Mouse (Mus musculus) ovary, adult 2 months (tissue): ENCODE measurements around the gene Vmn1r179. TPM values are rescaled to one million over a fixed set of nuclear protein-coding genes. Genes with fewer than 3 reads are reported as not detected.

ENCODE experiments used
- polyA plus RNA-seq: library from polyadenylated mRNA; depleted of rRNA; stranded (reverse); fragments of >200 nt; gene quantifications from 2 replicates; pipeline ENCODE4 v1.2.3, GENCODE M21; 2012; rRNA removed

Gene Vmn1r179
- not detected in 2 replicates for polyA plus RNA-seq

DNA sequence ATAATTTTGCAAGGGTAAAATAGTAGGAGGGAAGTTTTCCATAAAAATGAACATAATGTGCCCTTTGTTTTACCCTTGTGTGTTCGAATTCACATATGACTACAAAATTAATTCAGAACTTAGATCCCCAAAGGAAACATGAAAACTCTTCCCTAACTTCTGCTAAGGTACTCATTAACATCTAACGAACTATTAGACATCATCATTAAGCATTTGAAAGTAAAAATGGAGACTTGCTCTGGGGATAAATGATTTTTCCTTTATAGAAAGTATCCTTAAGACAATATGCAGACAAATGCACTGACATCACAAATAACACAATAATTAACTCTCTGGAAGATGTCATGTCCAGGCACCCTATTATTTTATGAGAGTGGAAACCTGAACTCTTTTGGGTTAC is at the start of gene Vmn1r179:
Vmn1r179 (plus strand) TSS at position 301 of the 400 bp plus-strand sequence.

DNA sequence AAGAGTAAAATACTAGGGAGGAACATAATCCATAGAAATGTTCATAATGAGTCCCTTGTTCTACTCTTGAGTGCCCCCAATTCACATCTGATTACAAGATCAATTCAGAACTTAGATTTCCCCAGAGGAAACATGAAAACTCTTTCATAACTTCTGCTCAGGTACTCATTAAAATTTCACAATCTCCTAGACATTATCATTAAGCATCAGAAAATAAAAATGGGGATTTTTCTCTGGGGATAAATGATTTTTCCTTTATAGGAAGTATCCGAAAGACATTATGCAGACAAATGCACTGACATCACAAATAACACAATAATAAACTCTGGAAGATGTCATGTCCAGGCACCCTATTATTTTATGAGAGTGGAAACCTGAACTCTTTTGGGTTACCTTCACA is 35.1 kb upstream of the Vmn1r179 start, which contains the start of gene Vmn1r178:
Vmn1r178 (plus strand) TSS at position 301 of the 400 bp plus-strand sequence.

DNA sequence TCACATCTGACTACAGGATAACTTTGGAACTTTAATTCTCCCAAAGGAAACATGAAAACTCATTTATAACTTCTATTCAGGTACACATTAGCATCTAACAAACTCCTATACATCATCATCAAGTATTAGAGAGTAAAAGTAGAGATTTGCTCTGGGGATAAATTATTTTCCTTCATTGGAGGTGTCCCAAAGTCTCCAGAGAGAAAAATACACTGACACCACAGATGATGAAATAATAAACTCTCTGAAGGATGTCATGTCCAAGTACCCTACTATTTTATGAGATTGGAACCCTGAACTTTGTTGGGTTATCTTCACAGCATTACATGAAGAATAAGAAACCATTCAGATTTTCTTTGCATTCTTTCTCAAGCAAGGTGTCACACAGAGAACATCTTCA is 23.6 kb downstream of the Vmn1r179 start, which contains the start of gene Vmn1r180:
Vmn1r180 (plus strand) TSS at position 301 of the 400 bp plus-strand sequence.

DNA sequence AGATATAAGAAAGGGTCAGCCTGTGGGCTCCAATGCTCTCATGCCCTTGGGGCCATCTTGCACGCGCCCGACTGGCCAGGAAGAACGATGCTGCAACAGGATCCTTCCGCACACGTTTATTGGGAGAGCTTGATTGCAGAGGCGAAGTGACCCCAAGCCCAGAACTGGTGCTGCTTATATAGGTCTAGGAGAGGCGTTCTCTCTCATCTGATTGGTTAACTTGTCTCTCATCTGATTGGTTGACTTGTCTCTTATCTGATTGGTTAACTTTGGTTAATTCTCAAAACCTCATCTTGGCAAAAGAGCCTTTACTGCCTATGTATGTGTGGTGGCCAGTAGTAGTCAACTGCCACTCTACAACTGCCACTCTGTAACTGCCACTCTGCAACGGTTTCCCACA is 47.5 kb downstream of the Vmn1r179 start, which contains the start of gene Vmn1r181:
Vmn1r181 (plus strand) TSS at position 301 of the 400 bp plus-strand sequence.

Other genes with a start within 250 kb of the Vmn1r179 start
- not detected in 2 replicates for gene Vmn1r173, start 226.3 kb upstream of the Vmn1r179 start, polyA plus RNA-seq
- not detected in 2 replicates for gene Vmn1r174, start 174.7 kb upstream of the Vmn1r179 start, polyA plus RNA-seq
- gene Vmn1r175, start 116.3 kb upstream of the Vmn1r179 start, polyA plus RNA-seq: not detected in 2 replicates
- gene Vmn1r176, start 89.6 kb upstream of the Vmn1r179 start, polyA plus RNA-seq: not detected in 2 replicates
- not detected in 2 replicates for gene Vmn1r177, start 60.5 kb upstream of the Vmn1r179 start, polyA plus RNA-seq
- not detected in 2 replicates for gene Vmn1r178, start 35.0 kb upstream of the Vmn1r179 start, polyA plus RNA-seq
- gene Vmn1r180, start 23.7 kb downstream of the Vmn1r179 start, polyA plus RNA-seq: not detected in 2 replicates
- gene Vmn1r181, start 47.6 kb downstream of the Vmn1r179 start, polyA plus RNA-seq: not detected in 2 replicates
- not detected in 2 replicates for gene V1rd19, start 74.7 kb downstream of the Vmn1r179 start, polyA plus RNA-seq
- gene Vmn1r183, start 126.3 kb downstream of the Vmn1r179 start, polyA plus RNA-seq: not detected in 2 replicates
- 17.2 and 18.5 TPM in 2 replicates for gene Zfp180, start 154.9 kb downstream of the Vmn1r179 start, polyA plus RNA-seq
- 2.7 TPM in 2 replicates for gene Zfp112, start 185.3 kb downstream of the Vmn1r179 start, polyA plus RNA-seq
- gene Zfp235, start 207.2 kb downstream of the Vmn1r179 start, polyA plus RNA-seq: 6.5 and 8.0 TPM in 2 replicates
- gene Zfp114, start 248.1 kb downstream of the Vmn1r179 start, polyA plus RNA-seq: 0.72 and 0.81 TPM in 2 replicates